27 mouse cellular contexts compared by ENCODE assay signal in the genomic region with DNA sequence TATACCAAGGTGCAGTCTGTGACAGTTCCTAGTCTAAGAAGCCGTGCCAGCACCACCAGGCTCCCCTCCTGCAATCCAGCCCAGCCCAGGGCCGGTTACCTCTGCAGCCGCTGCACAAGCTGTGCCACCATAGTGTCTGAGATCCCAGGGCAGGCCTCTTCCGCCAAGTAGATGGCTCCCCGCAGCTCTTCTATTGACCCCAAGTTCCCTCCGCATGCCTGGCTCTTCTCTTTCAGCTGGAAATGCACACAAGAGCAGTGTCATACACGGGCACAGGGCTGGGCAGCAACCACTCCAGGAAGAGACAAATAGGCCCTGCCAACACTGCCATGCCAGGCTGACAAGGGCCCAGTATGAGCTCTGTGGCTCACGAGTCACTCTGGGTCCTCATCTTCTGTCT.
A peak's percentile ranks its signal among the peaks of the same experiment; 100 is the strongest.
DNase-seq lines count a peak whose midpoint lies in the region; ATAC-seq and TF ChIP-seq lines count a peak whose summit lies in the region.
"Had no signal": no experiment of that assay in that cellular context is flagged by ENCODE, and none has a peak within 500 bp of the region (broad histone marks: within the 10 kb centered on the region; RNA-seq: fewer than 3 reads in every experiment).

No protein-coding gene starts in this region.

- no peak for TF ChIP-seq CTCF in hindbrain, postnatal 0 days (IDR thresholded peaks at IDR 0.05; ENCODE audit: low read depth)
- no peak for TF ChIP-seq CTCF in stomach, postnatal 0 days (IDR thresholded peaks at IDR 0.05; ENCODE audit: low read depth)

- H3K27me3 ChIP-seq in heart, embryonic 10.5 days (ENCODE audit: insufficient read depth, poor library complexity, severe bottlenecking), result no peaks in the 10 kb centered on the region
- no peaks in the 10 kb centered on the region for H3K27me3 ChIP-seq in hindbrain, postnatal 0 days (ENCODE audit: insufficient read depth, low read length)
- H3K27me3 ChIP-seq in hindbrain, embryonic 14.5 days (ENCODE audit: control insufficient read depth, insufficient read depth, low read length), result no peaks in the 10 kb centered on the region
- no peaks in the 10 kb centered on the region for H3K27me3 ChIP-seq in stomach, postnatal 0 days (ENCODE audit: control insufficient read depth, insufficient read depth, low read length)
- H3K27me3 ChIP-seq: CH12.LX; embryonic facial prominence, embryonic 12.5 days; forebrain, embryonic 12.5 days; Patski had no signal

- peaks cover 7% of the 10 kb centered on the region; the same call in 1 of the 2 replicates for H3K4me1 ChIP-seq in heart, embryonic 10.5 days
- no peaks in the 10 kb centered on the region for H3K4me1 ChIP-seq in hindbrain, postnatal 0 days (ENCODE audit: insufficient read depth, low read length)
- no peaks in the 10 kb centered on the region for H3K4me1 ChIP-seq in hindbrain, embryonic 14.5 days (replicated peaks; ENCODE audit: control insufficient read depth, insufficient read depth, low read length)
- no peaks in the 10 kb centered on the region for H3K4me1 ChIP-seq in stomach, postnatal 0 days (replicated peaks; ENCODE audit: control insufficient read depth, insufficient read depth)
- H3K4me1 ChIP-seq: embryonic facial prominence, embryonic 10.5 days; embryonic facial prominence, embryonic 12.5 days; forebrain, embryonic 10.5 days; forebrain, embryonic 12.5 days had no signal

- H3K27ac ChIP-seq in heart, embryonic 10.5 days, result no peak overlapping the region
- no peak overlapping the region for H3K27ac ChIP-seq in hindbrain, postnatal 0 days
- no peak overlapping the region for H3K27ac ChIP-seq in hindbrain, embryonic 14.5 days
- H3K27ac ChIP-seq in stomach, postnatal 0 days (replicated peaks), result 0 out of 2 replicates have a peak overlapping the region, but pooled peaks have one; percentile 8
- H3K27ac ChIP-seq: embryonic facial prominence, embryonic 10.5 days; embryonic facial prominence, embryonic 12.5 days; forebrain, embryonic 10.5 days; forebrain, embryonic 12.5 days had no signal

- H3K4me2 ChIP-seq in hindbrain, postnatal 0 days (ENCODE audit: low read depth, low read length), result no peak overlapping the region
- H3K4me2 ChIP-seq in hindbrain, embryonic 14.5 days (replicated peaks), result no peak overlapping the region
- H3K4me2 ChIP-seq in stomach, postnatal 0 days (replicated peaks; ENCODE audit: low read depth), result no peak overlapping the region
- H3K4me2 ChIP-seq: embryonic facial prominence, embryonic 12.5 days; forebrain, embryonic 12.5 days had no signal

- no peaks in the 10 kb centered on the region for H3K9me3 ChIP-seq in heart, embryonic 10.5 days
- no peaks in the 10 kb centered on the region for H3K9me3 ChIP-seq in hindbrain, postnatal 0 days (ENCODE audit: low read length)
- H3K9me3 ChIP-seq in hindbrain, embryonic 14.5 days (ENCODE audit: control insufficient read depth, low read length), result no peaks in the 10 kb centered on the region
- H3K9me3 ChIP-seq in stomach, postnatal 0 days (ENCODE audit: control insufficient read depth, low read length), result no peaks in the 10 kb centered on the region
- H3K9me3 ChIP-seq: embryonic facial prominence, embryonic 10.5 days; embryonic facial prominence, embryonic 12.5 days; forebrain, embryonic 10.5 days; forebrain, embryonic 12.5 days; G1E had no signal

- DNase-seq in heart, adult 11 months, result peak; percentile 85
- DNase-seq in heart, embryonic 10.5 days (ENCODE audit: low spot score), result no peak
- DNase-seq in hindbrain, postnatal 0 days (ENCODE audit: low spot score), result no peak
- no peak for DNase-seq in hindbrain, embryonic 14.5 days (ENCODE audit: low spot score)
- DNase-seq in Muller cell, postnatal 12 days (ENCODE audit: inconsistent ontology term), result peak; percentile 80
- no peak for DNase-seq in stomach, postnatal 0 days (ENCODE audit: low spot score)
- DNase-seq in kidney, adult 8-10 months, result no peak
- DNase-seq: adrenal gland, adult 8-10 months; adrenal gland, postnatal 14 days; adrenal gland, postnatal 36 days; B cell, adult 2 months; cerebellum, adult 11-12 months; cerebellum, adult 2 months; cerebellum, adult 9-10 months; cerebellum, postnatal 10 days; cerebellum, postnatal 25 days had no signal

- no peak overlapping the region for H3K9ac ChIP-seq in hindbrain, postnatal 0 days (replicated peaks; ENCODE audit: low read length)
- H3K9ac ChIP-seq in hindbrain, embryonic 14.5 days, result no peak overlapping the region
- H3K9ac ChIP-seq in stomach, postnatal 0 days (ENCODE audit: low read length), result no peak overlapping the region
- H3K9ac ChIP-seq: embryonic facial prominence, embryonic 12.5 days; forebrain, embryonic 12.5 days had no signal

- TF ChIP-seq EP300 in stomach, postnatal 0 days (optimal IDR thresholded peaks at IDR 0.05), result no peak

- WGBS in heart, embryonic 10.5 days, result 94% methylated on average over 8 of the region's 8 CpGs
- 55% methylated on average over 8 of the region's 8 CpGs for WGBS in hindbrain, postnatal 0 days
- WGBS in hindbrain, embryonic 14.5 days, result 86% methylated on average over 8 of the region's 8 CpGs
- WGBS in stomach, postnatal 0 days, result 94% methylated on average over 8 of the region's 8 CpGs

- H3K4me3 ChIP-seq in heart, embryonic 10.5 days, result no peak overlapping the region
- H3K4me3 ChIP-seq in hindbrain, postnatal 0 days (ENCODE audit: low read length), result no peak overlapping the region
- H3K4me3 ChIP-seq in hindbrain, embryonic 14.5 days (replicated peaks; ENCODE audit: low read length), result no peak overlapping the region
- no peak overlapping the region for H3K4me3 ChIP-seq in stomach, postnatal 0 days (ENCODE audit: low read depth, low read length)
- H3K4me3 ChIP-seq: embryonic facial prominence, embryonic 10.5 days; embryonic facial prominence, embryonic 12.5 days; forebrain, embryonic 10.5 days; forebrain, embryonic 12.5 days had no signal

- ATAC-seq in hindbrain, postnatal 0 days, result peak; percentile 63
- no peak for ATAC-seq in hindbrain, embryonic 14.5 days (ENCODE audit: low FRiP score)
- no peak for ATAC-seq in stomach, postnatal 0 days (ENCODE audit: low FRiP score, low TSS enrichment)
- ATAC-seq: activated CD4-positive, CD25-positive, alpha-beta regulatory T cell, adult 4 months; CD4-positive, CD25-positive, alpha-beta regulatory T cell, adult 4 months; forebrain, embryonic 14.5 days; forebrain, embryonic 16.5 days; Patski had no signal

- H3K36me3 ChIP-seq in heart, embryonic 10.5 days, result peaks cover 85% of the 10 kb centered on the region
- peaks cover 9% of the 10 kb centered on the region; the same call in 1 of the 2 replicates for H3K36me3 ChIP-seq in hindbrain, postnatal 0 days (ENCODE audit: insufficient read depth, low read length)
- peaks cover 42% of the 10 kb centered on the region for H3K36me3 ChIP-seq in hindbrain, embryonic 14.5 days (replicated peaks; ENCODE audit: control insufficient read depth, insufficient read depth)
- H3K36me3 ChIP-seq in stomach, postnatal 0 days (ENCODE audit: control insufficient read depth, insufficient read depth, low read length), result peaks cover 15% of the 10 kb centered on the region

Comparison
In these comparisons a context has a peak if more than half of its experiments do, and no peak if none do; other contexts are left out.
1. DNase-seq: peak in heart, adult 11 months (single experiment) and Muller cell, postnatal 12 days (single experiment); none in heart, embryonic 10.5 days (single experiment), hindbrain, postnatal 0 days (single experiment), hindbrain, embryonic 14.5 days (single experiment), stomach, postnatal 0 days (single experiment) and kidney, adult 8-10 months (0 of 2).